Mouse (Mus musculus): ENCODE data around the gene Fras1. TPM values are rescaled to one million over a fixed set of nuclear protein-coding genes. Genes with fewer than 3 reads are reported as not detected.
A peak's percentile ranks its signal among the peaks of the same experiment; 100 is the strongest.

Fras1 gene
- polyA plus RNA-seq, 1 experiment from 2014 or later, result 7.1 TPM

- no peaks in the 10 kb centered on the region for H3K9me3 ChIP-seq
- H3K36me3 ChIP-seq, result no peaks in the 10 kb centered on the region
- peaks cover 3% of the 10 kb centered on the region; the same call in 1 of the 2 replicates for H3K27me3 ChIP-seq
- WGBS, result under 1% methylated on average over 12 of the region's 17 CpGs
- peaks cover 22% of the 10 kb centered on the region for H3K4me1 ChIP-seq (replicated peaks)
- ATAC-seq (ENCODE audit: low FRiP score, low read depth), result no peak
- H3K27ac ChIP-seq (replicated peaks), result no peak overlapping the region
- H3K4me3 ChIP-seq, result peak overlapping the region; percentile 65
- peak overlapping the region; percentile 41 for H3K9ac ChIP-seq
- peak overlapping the region; percentile 94 for H3K4me2 ChIP-seq
Measured at GRCm38 (mm10) chr5:96375391-96375831, 1.7 kb downstream of the Fras1 start.

- WGBS, result 60% methylated on average over 4 of the region's 4 CpGs
- peak overlapping the region; percentile 65 for H3K4me3 ChIP-seq
Measured at GRCm38 (mm10) chr5:96376216-96376615, 2.5 kb downstream of the Fras1 start.

GRCm38 (mm10) chr5:96386138-96386933 is 12.6 kb downstream of the Fras1 start:
- 44% methylated on average over 15 of the region's 15 CpGs for WGBS
- H3K4me3 ChIP-seq, result no peak overlapping the region
- H3K4me1 ChIP-seq (replicated peaks), result 0 out of 2 replicates have a peak, but pooled peaks cover 3% of the 10 kb centered on the region
- H3K27ac ChIP-seq (replicated peaks), result no peak overlapping the region
- H3K27me3 ChIP-seq, result no peaks in the 10 kb centered on the region
- H3K36me3 ChIP-seq, result no peaks in the 10 kb centered on the region
- H3K9me3 ChIP-seq, result no peaks in the 10 kb centered on the region
- ATAC-seq (ENCODE audit: low FRiP score, low read depth), result no peak
- no peak overlapping the region for H3K4me2 ChIP-seq
- H3K9ac ChIP-seq, result no peak overlapping the region

More at GRCm38 (mm10) chr5:96376216-96376615, 2.5 kb downstream of the Fras1 start:
- no peak overlapping the region for H3K9ac ChIP-seq
- no peaks in the 10 kb centered on the region for H3K36me3 ChIP-seq
- peaks cover 3% of the 10 kb centered on the region; the same call in 1 of the 2 replicates for H3K27me3 ChIP-seq
- no peak overlapping the region for H3K27ac ChIP-seq (replicated peaks)
- H3K4me2 ChIP-seq, result peak overlapping the region; percentile 94
- H3K9me3 ChIP-seq, result no peaks in the 10 kb centered on the region
- H3K4me1 ChIP-seq (replicated peaks), result peaks cover 22% of the 10 kb centered on the region
- ATAC-seq (ENCODE audit: low FRiP score, low read depth), result no peak

- WGBS, result 86% methylated on average over 8 of the region's 8 CpGs
- H3K9ac ChIP-seq, result no peak overlapping the region
- H3K4me2 ChIP-seq, result no peak overlapping the region
- no peaks in the 10 kb centered on the region for H3K27me3 ChIP-seq
- H3K9me3 ChIP-seq, result no peaks in the 10 kb centered on the region
- ATAC-seq (ENCODE audit: low FRiP score, low read depth), result no peak
- H3K4me3 ChIP-seq, result no peak overlapping the region
- H3K36me3 ChIP-seq, result no peaks in the 10 kb centered on the region
- H3K27ac ChIP-seq (replicated peaks), result no peak overlapping the region
- H3K4me1 ChIP-seq (replicated peaks), result 0 out of 2 replicates have a peak, but pooled peaks cover 3% of the 10 kb centered on the region
Measured at GRCm38 (mm10) chr5:96388306-96388705, 14.6 kb downstream of the Fras1 start.

GRCm38 (mm10) chr5:96389963-96390623 is 16.3 kb downstream of the Fras1 start:
- Histone ChIP-seq H3K36me3 (no peaks in the 10 kb centered on the region), H3K4me1 (replicated peaks) (0 out of 2 replicates have a peak, but pooled peaks cover 3% of the 10 kb centered on the region), H3K27me3 (no peaks in the 10 kb centered on the region), H3K27ac (replicated peaks) (no peak overlapping the region), H3K9ac (no peak overlapping the region), H3K4me3 (no peak overlapping the region), H3K9me3 (no peaks in the 10 kb centered on the region), H3K4me2 (no peak overlapping the region)
- ATAC-seq (ENCODE audit: low FRiP score, low read depth), result no peak
- WGBS, result 90% methylated on average over 11 of the region's 11 CpGs

DNA sequence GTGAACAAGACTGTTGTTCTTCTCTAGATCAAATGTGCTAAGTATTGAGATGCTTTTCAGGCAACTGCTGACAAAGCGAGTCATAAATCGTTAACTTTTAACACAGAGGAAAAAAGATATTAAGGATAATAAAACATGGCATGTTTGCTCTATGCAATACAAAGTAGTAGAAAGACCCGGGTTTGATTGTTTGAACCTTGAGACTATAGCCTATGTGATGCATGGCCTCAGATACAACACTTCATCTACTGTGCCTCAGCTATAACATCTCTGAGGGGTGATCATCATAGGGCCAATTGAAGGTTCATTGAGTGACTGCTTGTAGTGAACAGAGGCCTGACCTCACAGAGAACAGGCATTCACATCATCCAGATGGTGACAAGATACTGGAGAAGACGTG is 17.3 kb downstream of the Fras1 start:
- no peak overlapping the region for H3K4me3 ChIP-seq
- 0 out of 2 replicates have a peak, but pooled peaks cover 3% of the 10 kb centered on the region for H3K4me1 ChIP-seq (replicated peaks)
- 92% methylated on average over 4 of the region's 4 CpGs for WGBS
- no peaks in the 10 kb centered on the region for H3K27me3 ChIP-seq
- no peak overlapping the region for H3K27ac ChIP-seq (replicated peaks)
- no peaks in the 10 kb centered on the region for H3K36me3 ChIP-seq
- ATAC-seq (ENCODE audit: low FRiP score, low read depth), result no peak
- H3K9ac ChIP-seq, result no peak overlapping the region
- no peaks in the 10 kb centered on the region for H3K9me3 ChIP-seq
- H3K4me2 ChIP-seq, result no peak overlapping the region

DNA sequence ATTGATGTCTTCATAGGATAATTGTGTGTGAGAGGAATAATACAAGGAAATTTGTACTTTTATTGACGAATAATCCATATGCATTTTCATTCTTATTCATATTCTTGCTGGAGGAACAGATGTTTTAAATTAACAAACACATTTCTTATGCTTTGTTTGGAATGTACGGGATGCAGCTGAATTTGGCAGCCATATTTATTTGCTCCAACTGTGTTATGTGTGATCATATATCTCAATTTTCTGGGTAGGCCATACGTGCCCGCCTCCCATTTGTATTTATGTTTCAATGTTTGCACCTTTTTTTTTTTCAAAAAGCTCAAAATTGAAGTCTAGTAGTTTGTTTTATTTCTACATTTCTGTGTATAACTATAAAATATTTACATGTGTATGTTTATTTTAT is 21.2 kb downstream of the Fras1 start:
- Histone ChIP-seq H3K4me2 (no peak overlapping the region), H3K27me3 (no peaks in the 10 kb centered on the region), H3K9me3 (no peaks in the 10 kb centered on the region), H3K9ac (no peak overlapping the region), H3K4me3 (no peak overlapping the region), H3K27ac (replicated peaks) (no peak overlapping the region), H3K36me3 (no peaks in the 10 kb centered on the region), H3K4me1 (replicated peaks) (no peaks in the 10 kb centered on the region)
- no peak for ATAC-seq (ENCODE audit: low FRiP score, low read depth)
- WGBS, result 94% methylated on average over 4 of the region's 4 CpGs

- no peak overlapping the region for H3K27ac ChIP-seq (replicated peaks)
- 67% methylated on average over 5 of the region's 5 CpGs for WGBS
- H3K9ac ChIP-seq, result no peak overlapping the region
- no peaks in the 10 kb centered on the region for H3K36me3 ChIP-seq
- no peaks in the 10 kb centered on the region for H3K4me1 ChIP-seq (replicated peaks)
- no peaks in the 10 kb centered on the region for H3K27me3 ChIP-seq
- no peak overlapping the region for H3K4me2 ChIP-seq
- no peak for ATAC-seq (ENCODE audit: low FRiP score, low read depth)
- no peaks in the 10 kb centered on the region for H3K9me3 ChIP-seq
- H3K4me3 ChIP-seq, result no peak overlapping the region
Measured at GRCm38 (mm10) chr5:96395786-96396650, 22.3 kb downstream of the Fras1 start.

DNA sequence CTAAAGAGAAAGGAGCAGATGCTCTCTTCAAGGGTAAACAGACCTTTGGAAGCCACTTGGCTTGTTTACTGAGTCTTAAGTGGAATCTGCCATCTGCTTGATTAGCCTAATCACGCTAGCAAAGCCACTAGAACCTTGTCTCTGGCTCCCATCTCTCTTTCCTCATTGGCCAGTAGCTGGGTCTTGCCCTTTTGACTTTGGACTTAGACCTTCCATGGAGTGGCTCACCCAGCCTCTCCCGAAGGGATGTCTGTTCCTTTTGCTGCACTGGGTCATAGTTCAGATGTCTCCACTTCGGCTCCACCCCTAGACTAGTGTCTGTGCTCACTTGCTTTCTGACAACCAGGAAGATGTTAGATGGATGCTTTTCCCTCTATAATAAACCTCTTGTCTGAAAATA is 28.8 kb downstream of the Fras1 start:
- no peak overlapping the region for H3K4me3 ChIP-seq
- 79% methylated on average over 3 of the region's 3 CpGs for WGBS
- H3K36me3 ChIP-seq, result no peaks in the 10 kb centered on the region
- H3K9ac ChIP-seq, result no peak overlapping the region
- H3K4me1 ChIP-seq (replicated peaks), result 0 out of 2 replicates have a peak, but pooled peaks cover 3% of the 10 kb centered on the region
- no peak overlapping the region for H3K4me2 ChIP-seq
- H3K9me3 ChIP-seq, result no peaks in the 10 kb centered on the region
- no peak for ATAC-seq (ENCODE audit: low FRiP score, low read depth)
- H3K27me3 ChIP-seq, result no peaks in the 10 kb centered on the region
- H3K27ac ChIP-seq (replicated peaks), result no peak overlapping the region

- H3K27ac ChIP-seq (replicated peaks), result no peak overlapping the region
- no peaks in the 10 kb centered on the region for H3K36me3 ChIP-seq
- ATAC-seq (ENCODE audit: low FRiP score, low read depth), result peak; percentile 45; the same call in 1 of the 2 replicates
- no peaks in the 10 kb centered on the region for H3K27me3 ChIP-seq
- H3K4me2 ChIP-seq, result no peak overlapping the region
- H3K4me1 ChIP-seq (replicated peaks), result 0 out of 2 replicates have a peak, but pooled peaks cover 3% of the 10 kb centered on the region
- H3K9me3 ChIP-seq, result no peaks in the 10 kb centered on the region
- 68% methylated on average over 8 of the region's 8 CpGs for WGBS
- H3K4me3 ChIP-seq, result no peak overlapping the region
- no peak overlapping the region for H3K9ac ChIP-seq
Measured at GRCm38 (mm10) chr5:96405139-96405842, 31.5 kb downstream of the Fras1 start.

- H3K4me2 ChIP-seq, result no peak overlapping the region
- 83% methylated on average over 2 of the region's 2 CpGs for WGBS
- H3K27ac ChIP-seq (replicated peaks), result no peak overlapping the region
- no peak overlapping the region for H3K4me3 ChIP-seq
- H3K9ac ChIP-seq, result no peak overlapping the region
- no peaks in the 10 kb centered on the region for H3K9me3 ChIP-seq
- ATAC-seq (ENCODE audit: low FRiP score, low read depth), result no peak
- 0 out of 2 replicates have a peak, but pooled peaks cover 3% of the 10 kb centered on the region for H3K4me1 ChIP-seq (replicated peaks)
- H3K36me3 ChIP-seq, result no peaks in the 10 kb centered on the region
- H3K27me3 ChIP-seq, result no peaks in the 10 kb centered on the region
Measured at GRCm38 (mm10) chr5:96408291-96408690, 34.5 kb downstream of the Fras1 start.

All from hindbrain, embryonic 15.5 days (tissue).